Mouse (Mus musculus) duodenum, adult 2 months (tissue): Measurements from ENCODE around the gene Col4a2. TPM values are rescaled to one million over a fixed set of nuclear protein-coding genes. Genes with fewer than 3 reads are reported as not detected.

Experiments
- polyA plus RNA-seq: library from polyadenylated mRNA; depleted of rRNA; stranded (reverse); fragments of >200 nt; gene quantifications from 2 replicates; pipeline ENCODE4 v1.2.3, GENCODE M21; 2012; ENCODE audit warnings: low replicate concordance; rRNA removed

Gene Col4a2
- polyA plus RNA-seq: 29.5 and 34.9 TPM in 2 replicates

DNA sequence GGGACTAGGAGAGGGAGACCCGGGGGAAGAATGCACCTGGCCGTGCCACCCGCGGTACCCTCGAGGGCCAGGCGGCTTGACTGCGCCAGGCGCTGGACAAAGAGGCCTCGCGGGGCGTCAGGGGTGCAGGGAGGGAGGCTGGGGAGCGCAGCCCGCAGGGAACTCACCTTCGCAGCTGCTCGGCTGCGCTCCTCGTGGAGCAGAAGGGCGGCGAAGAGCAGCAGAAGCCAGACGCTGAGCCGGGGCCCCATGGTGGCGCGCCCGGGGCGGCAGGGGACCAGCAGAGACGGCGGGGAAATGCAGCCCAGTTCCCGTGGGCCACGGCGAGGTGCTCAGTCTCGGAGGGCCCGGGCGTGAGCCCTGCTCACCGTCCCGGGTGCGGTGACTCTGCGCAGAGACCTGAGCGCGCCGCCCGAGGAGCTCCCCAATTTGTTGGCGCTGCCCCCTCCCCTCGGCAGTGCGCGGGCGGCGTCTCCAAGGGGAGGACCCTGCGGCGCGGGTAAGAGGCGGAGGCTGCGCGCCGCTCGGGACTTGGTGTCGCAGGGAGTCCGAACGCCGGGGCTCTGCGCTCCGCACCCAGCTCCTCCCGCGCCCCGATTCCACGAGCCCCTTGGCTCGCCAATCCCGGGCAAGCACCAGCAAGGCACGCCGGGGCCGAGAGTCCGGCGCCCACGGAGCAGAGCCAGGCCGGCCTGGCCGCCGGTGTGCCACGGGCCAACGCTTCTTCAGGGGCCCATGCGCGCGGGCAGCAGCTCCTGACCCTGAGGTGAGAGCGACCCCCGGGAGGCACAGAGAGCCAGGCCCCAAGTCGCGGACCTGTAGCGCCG, at the start of gene Col4a2, which contains the start of gene Col4a1:
Gene Col4a2, plus strand, starts transcription at position 457 of the 827 bp plus-strand sequence.
Gene Col4a1, minus strand, starts transcription at position 478 of the 827 bp plus-strand sequence.

DNA sequence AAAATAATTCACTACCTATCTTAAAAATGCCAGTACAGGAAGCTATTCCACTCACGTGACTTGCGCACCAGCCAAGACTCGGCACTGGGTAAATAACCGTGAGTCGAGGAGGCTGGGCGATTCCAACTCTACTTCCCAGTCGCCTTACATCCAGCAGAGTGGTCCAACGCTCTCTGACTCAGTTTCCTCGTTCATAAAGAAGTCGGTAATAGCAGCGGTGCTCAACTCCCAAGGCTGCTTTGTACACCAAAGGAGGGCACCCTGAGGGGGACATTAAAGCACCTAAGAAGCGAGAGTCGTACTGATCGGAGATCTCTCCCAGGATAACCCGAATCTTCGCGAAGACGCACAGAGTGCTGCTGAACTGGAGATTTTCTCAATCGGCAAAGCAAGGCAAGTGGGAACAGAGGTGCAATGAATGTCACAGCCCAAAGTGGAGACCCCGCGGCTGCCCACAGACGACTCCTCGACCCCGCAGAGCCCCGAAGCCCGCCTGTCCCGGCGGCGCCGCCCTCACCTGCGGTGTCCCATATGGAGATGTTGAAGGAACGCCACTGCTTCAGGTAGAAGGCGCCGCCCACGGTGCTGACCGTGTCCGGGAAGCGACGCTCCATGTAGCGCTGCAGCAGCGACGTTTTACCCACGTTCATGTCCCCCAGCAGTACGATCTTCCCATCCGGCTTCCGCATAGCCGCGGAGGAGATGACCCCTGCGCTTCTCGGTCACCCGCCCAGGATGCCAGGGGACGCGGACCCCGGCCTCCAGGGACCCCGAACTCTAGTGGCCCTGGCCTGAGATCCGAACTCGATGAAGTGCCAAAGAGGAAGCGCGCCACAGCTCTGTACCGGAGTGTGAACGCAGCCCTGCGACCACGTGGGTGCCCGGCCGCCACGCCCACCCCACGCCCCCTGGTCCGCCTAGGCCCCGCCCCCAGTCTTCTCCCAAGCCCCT, 165.5 kb downstream of the Col4a2 start, which contains the start of gene Rab20:
Gene Rab20, minus strand, starts transcription at position 900 of the 951 bp plus-strand sequence.

GRCm38 (mm10) chr8:11497017-11497990, 184.7 kb downstream of the Col4a2 start, which contains the start of gene Naxd:
Gene Naxd (plus strand): TSS chr8:11497506.

Other genes starting within 250 kb of the Col4a2 start
- gene Col4a1, start within 50 bp of the Col4a2 start, polyA plus RNA-seq: 63.0 and 79.4 TPM in 2 replicates
- 19.4 and 34.6 TPM in 2 replicates for gene Rab20, start 165.9 kb downstream of the Col4a2 start, polyA plus RNA-seq
- gene Naxd, start 184.7 kb downstream of the Col4a2 start, polyA plus RNA-seq: 74.4 and 94.8 TPM in 2 replicates
- gene Cars2, start 238.0 kb downstream of the Col4a2 start, polyA plus RNA-seq: 41.7 and 67.3 TPM in 2 replicates
- 6.1 and 8.2 TPM in 2 replicates for gene Ing1, start 242.8 kb downstream of the Col4a2 start, polyA plus RNA-seq